Mouse (Mus musculus): ENCODE measurements at regions not wholly inside any gene's neighbourhood (a gene's known extent, or its start where the extent isn't known, plus 50 kb on each side); places are given as distances from the start of the nearest gene placed in this dataset.

DNA sequence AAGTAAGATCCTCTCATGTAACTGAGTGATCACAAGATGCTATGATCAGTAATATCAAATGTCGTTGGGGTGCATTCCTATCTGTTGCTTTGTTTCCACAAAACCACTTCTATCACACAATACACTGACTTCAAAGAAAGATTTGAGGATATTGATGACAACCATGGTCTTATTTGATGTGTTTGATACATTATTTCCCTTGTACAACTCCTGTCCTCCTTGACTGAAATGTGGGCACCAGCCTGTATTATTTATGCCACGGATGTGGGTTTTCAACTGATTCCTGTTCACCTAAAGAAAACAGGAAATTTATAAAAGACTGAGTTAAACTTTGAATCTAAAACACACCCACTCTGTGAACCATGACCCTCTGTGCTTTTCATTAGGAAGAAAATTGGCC, 105.7 kb downstream of the 1700017N19Rik start:
- no peak for TF ChIP-seq CTCF (IDR thresholded peaks at IDR 0.05)
- no peak for TF ChIP-seq EP300 (IDR thresholded peaks at IDR 0.05)
